8 mouse cellular contexts compared by ENCODE assay signal in genomic region chr3:115712808-115713200, GRCm38 (mm10). TPM values are rescaled to one million over a fixed set of nuclear protein-coding genes. Genes with fewer than 3 reads are reported as not detected.
DNase-seq lines count a peak whose midpoint lies in the region; ATAC-seq lines count a peak whose summit lies in the region.

No protein-coding gene starts in this region.

- intact Hi-C loops in gastrocnemius, postnatal 36 days (cut with DNase I) = loop anchor here (2.0 kb wide), 1 partner anchor 268 kb away; no protein-coding TSS in a partner anchor
- intact Hi-C loops in left cerebral cortex, postnatal 25 days (cut with DNase I) = loop anchor here (1.0 to 2.0 kb wide), 3 partner anchors 142 to 264 kb away; no protein-coding TSS in a partner anchor

- no peak overlapping the region for H3K27ac ChIP-seq in intestine, embryonic 16.5 days (ENCODE audit: low read length)
- H3K27ac ChIP-seq in midbrain, embryonic 10.5 days (replicated peaks) = 0 out of 2 replicates have a peak overlapping the region, but pooled peaks have one; percentile 59

- peak overlapping the region; percentile 15; the same call in 1 of the 2 replicates for H3K4me3 ChIP-seq in intestine, embryonic 16.5 days (ENCODE audit: low read length)
- H3K4me3 ChIP-seq in midbrain, embryonic 10.5 days = peak overlapping the region; percentile 63; the same call in 1 of the 2 replicates

- H3K9me3 ChIP-seq in intestine, embryonic 16.5 days (ENCODE audit: control insufficient read depth, low read length) = no peaks in the 10 kb centered on the region
- H3K9me3 ChIP-seq in midbrain, embryonic 10.5 days (replicated peaks) = no peaks in the 10 kb centered on the region

- no peaks in the 10 kb centered on the region for H3K27me3 ChIP-seq in intestine, embryonic 16.5 days (replicated peaks; ENCODE audit: control insufficient read depth, insufficient read depth, low read length)
- peaks cover 16% of the 10 kb centered on the region for H3K27me3 ChIP-seq in midbrain, embryonic 10.5 days (ENCODE audit: low read depth, poor library complexity, severe bottlenecking)

- H3K4me2 ChIP-seq in intestine, embryonic 16.5 days (ENCODE audit: low read depth, low read length) = no peak overlapping the region

- WGBS in intestine, embryonic 16.5 days = 14% methylated on average over 9 of the region's 9 CpGs
- WGBS in midbrain, embryonic 10.5 days = 18% methylated on average over 9 of the region's 9 CpGs

- H3K9ac ChIP-seq in intestine, embryonic 16.5 days (ENCODE audit: low read depth, low read length) = no peak overlapping the region

- H3K4me1 ChIP-seq in intestine, embryonic 16.5 days (ENCODE audit: control insufficient read depth, insufficient read depth, low read length) = peaks cover 13% of the 10 kb centered on the region; the same call in 1 of the 2 replicates
- H3K4me1 ChIP-seq in midbrain, embryonic 10.5 days = peaks cover 29% of the 10 kb centered on the region

- peak; percentile 30; the same call in 1 of the 2 replicates for ATAC-seq in intestine, embryonic 16.5 days
- no peak for ATAC-seq in activated CD4-positive, CD25-positive, alpha-beta regulatory T cell, adult 4 months

- no peaks in the 10 kb centered on the region for H3K36me3 ChIP-seq in intestine, embryonic 16.5 days (ENCODE audit: control insufficient read depth, insufficient read depth, low read length)
- peaks cover 12% of the 10 kb centered on the region for H3K36me3 ChIP-seq in midbrain, embryonic 10.5 days

- peak; percentile 71 to 72 for DNase-seq in adrenal gland, adult 18-20 months (ENCODE audit: low spot score in 2 of 2)
- DNase-seq in embryo, embryonic 11 days = peak; percentile 84
- DNase-seq in gastrocnemius, postnatal 36 days = peak; percentile 45 to 57
- peak; percentile 75 to 78 for DNase-seq in left cerebral cortex, postnatal 25 days (ENCODE audit: low spot score in 2 of 2)
- DNase-seq in midbrain, embryonic 10.5 days (ENCODE audit: low spot score) = peak; percentile 79
- DNase-seq in skeletal muscle tissue, adult 2 months (ENCODE audit: low read depth, low spot score) = peak; percentile 62

RNA-seq across cellular contexts. Expression of gene S1pr1, which starts 2.1 kb away (rescaled TPM):
- 10 to 100 TPM; 16.8 to 25.6 TPM for total RNA-seq in adrenal gland, adult 18-20 months (2021)
- 10 to 100 TPM; 17.3 to 19.6 TPM for total RNA-seq in gastrocnemius, postnatal 36 days (2021)
- polyA plus RNA-seq in intestine, embryonic 16.5 days (2015; fragmentation: Nextera tagmentation; extraction: Ambion mirVana) = 13.8 and 14.3 TPM in 2 replicates
- total RNA-seq in left cerebral cortex, postnatal 25 days (2021) = 10 to 100 TPM; 98.8 to 99.4 TPM
- polyA plus RNA-seq in midbrain, embryonic 10.5 days (2016; fragmentation: Nextera tagmentation; extraction: Ambion mirVana) = 13.4 and 14.9 TPM in 2 replicates
- polyA plus RNA-seq in activated CD4-positive, CD25-positive, alpha-beta regulatory T cell, adult 4 months (2017; shearing (Covaris generic)) = 100 to 1,000 TPM; 192 to 215 TPM
